Mouse (Mus musculus) layer of hippocampus, adult 2 months (tissue): ENCODE results near the gene St6galnac5. TPM values are rescaled to one million over a fixed set of nuclear protein-coding genes. Genes with fewer than 3 reads are reported as not detected.

Source experiments
- DNase-seq, 2 experiments: peaks; one replicate each; pipeline ENCODE4 v3.0.0; 2022; ENCODE audit warnings: low spot score in 2 of 2
- H3K27ac ChIP-seq: fragments of 200-600 bp; 2 replicates; pipeline ENCODE4 v1.8.1; 2022
- H3K4me3 ChIP-seq: fragments of 200-600 bp; 2 replicates; pipeline ENCODE4 v1.8.1; 2022; ENCODE audit warnings: mild to moderate bottlenecking
- CTCF ChIP-seq: fragments of 200-600 bp; conservative IDR thresholded peaks from 2 replicates; pipeline ENCODE4 v1.8.1; 2022; ENCODE audit warnings: antibody characterized with exemption, mild to moderate bottlenecking, moderate library complexity
- total RNA-seq, 2 experiments: library from RNA; stranded (reverse); gene quantifications; 2 replicates each; pipeline ENCODE4 v1.2.3; 2021

St6galnac5 gene
- total RNA-seq, 2 experiments from 2014 or later = 125 to 133 TPM

GRCm38 (mm10) chr3:152776872-152777540 lies 205.0 kb downstream of the St6galnac5 start:
- no peak for DNase-seq
- Histone ChIP-seq H3K27ac (no peak overlapping the region), H3K4me3 (no peak overlapping the region)
- TF ChIP-seq CTCF = no peak

GRCm38 (mm10) chr3:152776363-152776762 lies 205.7 kb downstream of the St6galnac5 start:
- H3K27ac ChIP-seq = no peak overlapping the region
- TF ChIP-seq CTCF = no peak
- no peak for DNase-seq
- H3K4me3 ChIP-seq = no peak overlapping the region

DNA sequence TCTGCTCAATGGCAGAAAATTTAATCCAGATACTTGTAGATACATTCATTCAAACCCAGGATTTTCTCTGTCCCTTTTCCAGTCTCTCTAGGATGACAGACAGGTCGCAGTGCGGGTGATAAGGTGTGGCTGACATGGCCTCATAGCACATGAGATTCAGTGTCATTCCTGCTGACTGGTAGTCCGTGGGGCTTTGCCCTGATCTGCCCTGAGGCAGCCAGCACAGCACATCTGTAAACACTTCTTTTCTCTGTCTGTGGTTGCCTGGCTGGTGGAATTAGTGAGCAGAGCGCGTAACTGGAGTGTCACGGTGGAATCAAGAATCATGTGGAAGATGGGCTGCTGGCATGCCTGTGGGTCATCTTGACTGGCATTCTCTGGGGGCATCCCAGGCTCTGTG lies 212.0 kb downstream of the St6galnac5 start:
- H3K4me3 ChIP-seq = no peak overlapping the region
- H3K27ac ChIP-seq = no peak overlapping the region
- TF ChIP-seq CTCF = no peak
- no peak for DNase-seq

DNA sequence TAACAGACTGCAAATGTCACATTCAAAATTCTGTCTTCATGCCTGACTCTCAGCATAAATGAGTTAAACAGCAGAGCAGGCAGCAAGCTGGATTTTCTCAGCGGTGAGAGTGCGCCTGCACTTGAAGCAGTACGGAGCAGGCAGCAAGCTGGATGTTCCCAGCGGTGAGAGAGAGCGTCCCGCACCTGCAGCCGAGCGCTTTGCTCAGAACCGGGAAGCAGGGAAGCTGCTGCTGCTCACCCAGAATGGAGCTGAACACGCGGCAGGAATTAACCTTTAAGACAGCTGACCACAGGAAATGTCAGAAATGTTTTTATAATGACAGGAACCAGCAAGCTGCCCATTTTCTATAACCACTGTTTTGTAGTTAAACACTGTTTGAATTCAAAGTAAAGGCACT lies 214.6 kb downstream of the St6galnac5 start:
- no peak for DNase-seq
- Histone ChIP-seq H3K4me3 (no peak overlapping the region), H3K27ac (no peak overlapping the region)
- TF ChIP-seq CTCF = no peak
